Mouse (Mus musculus): ENCODE results near the gene Car10. TPM values are rescaled to one million over a fixed set of nuclear protein-coding genes. Genes with fewer than 3 reads are reported as not detected.

The Car10 gene
- polyA plus RNA-seq, 1 experiment = not detected

DNA sequence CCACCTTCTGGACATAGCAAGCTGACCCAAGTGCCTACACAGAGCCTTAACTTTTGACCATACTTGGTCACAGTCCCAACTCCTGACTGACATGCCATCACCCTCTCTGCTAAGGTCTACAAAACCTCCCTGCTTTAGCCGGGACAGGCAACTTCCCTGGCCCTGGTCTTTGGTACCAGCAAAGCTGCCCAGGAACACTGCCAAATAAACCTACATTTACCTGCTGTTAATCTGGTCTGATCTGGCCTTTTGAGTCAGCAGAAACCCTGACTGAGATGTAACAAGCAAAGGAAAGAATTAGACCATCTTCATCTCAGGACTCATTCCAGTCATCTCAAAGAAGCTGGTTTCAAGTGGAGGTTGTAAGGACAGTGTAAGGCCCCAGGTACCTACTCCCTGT is 212.2 kb downstream of the Car10 start:
- Histone ChIP-seq H3K4me1 (ENCODE audit: control insufficient read depth, insufficient read depth, low read length) (no peaks in the 10 kb centered on the region), H3K27ac (ENCODE audit: insufficient read depth, low read depth, low read length) (no peak overlapping the region), H3K4me3 (ENCODE audit: insufficient read depth, low read depth, low read length) (no peak overlapping the region), H3K27me3 (replicated peaks; ENCODE audit: control insufficient read depth, insufficient read depth, low read length) (no peaks in the 10 kb centered on the region), H3K36me3 (ENCODE audit: control insufficient read depth, insufficient read depth, low read length) (no peaks in the 10 kb centered on the region)
- 77% methylated on average over 1 of the region's 1 CpGs for WGBS
- no peak for DNase-seq
- TF ChIP-seq POLR2A (IDR thresholded peaks at IDR 0.05; ENCODE audit: low read depth, low read length) = no peak
- TF ChIP-seq CTCF (conservative IDR thresholded peaks at IDR 0.05; ENCODE audit: insufficient read depth, insufficient read length, low read depth, low read length) = no peak

DNA sequence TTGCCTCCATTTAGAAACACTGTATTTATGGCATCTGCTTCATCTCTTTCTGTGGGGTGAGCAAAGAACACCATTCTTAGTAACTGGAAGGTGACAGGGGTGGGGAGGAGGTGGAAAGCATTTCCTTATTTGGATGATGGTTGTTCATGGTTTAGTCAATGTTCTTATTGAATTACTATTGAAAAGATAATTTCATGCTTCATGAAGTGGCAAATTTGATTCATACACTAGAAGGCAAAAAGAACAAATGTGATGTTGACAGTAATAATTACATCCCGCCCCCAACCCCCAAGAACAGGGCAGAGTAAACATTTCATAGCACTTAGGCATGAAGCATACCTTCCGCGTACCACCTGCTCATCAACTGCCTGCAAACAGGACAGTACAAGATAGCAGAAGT is 239.9 kb downstream of the Car10 start:
- 83% methylated on average over 3 of the region's 3 CpGs for WGBS
- no peaks in the 10 kb centered on the region for H3K27me3 ChIP-seq (replicated peaks; ENCODE audit: control insufficient read depth, insufficient read depth, low read length)
- H3K4me1 ChIP-seq (ENCODE audit: control insufficient read depth, insufficient read depth, low read length) = no peaks in the 10 kb centered on the region
- no peak for DNase-seq
- H3K36me3 ChIP-seq (ENCODE audit: control insufficient read depth, insufficient read depth, low read length) = no peaks in the 10 kb centered on the region
- H3K27ac ChIP-seq (ENCODE audit: insufficient read depth, low read depth, low read length) = no peak overlapping the region
- TF ChIP-seq CTCF (conservative IDR thresholded peaks at IDR 0.05; ENCODE audit: insufficient read depth, insufficient read length, low read depth, low read length) = no peak
- no peak for TF ChIP-seq POLR2A (IDR thresholded peaks at IDR 0.05; ENCODE audit: low read depth, low read length)
- H3K4me3 ChIP-seq (ENCODE audit: insufficient read depth, low read depth, low read length) = no peak overlapping the region

DNA sequence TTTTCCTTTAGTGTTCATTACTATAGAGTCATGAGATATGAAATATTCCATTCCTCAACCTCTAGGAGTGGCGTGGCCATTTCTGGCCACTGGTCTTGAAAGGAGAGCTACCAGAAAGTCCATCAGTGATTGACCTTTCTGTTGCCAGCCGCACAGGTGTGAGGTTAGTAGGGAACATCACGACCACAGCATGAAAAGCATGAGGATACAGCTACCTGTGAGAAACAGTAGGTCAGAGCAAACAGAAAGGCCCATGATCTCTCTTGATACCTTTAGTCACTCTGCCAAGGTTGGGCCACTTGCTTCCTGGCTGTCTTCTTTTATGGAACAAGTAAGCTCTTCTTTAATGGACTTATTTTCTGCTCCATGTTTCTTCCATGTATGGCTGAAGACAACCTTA is 246.1 kb downstream of the Car10 start:
- H3K4me3 ChIP-seq (ENCODE audit: insufficient read depth, low read depth, low read length) = no peak overlapping the region
- 82% methylated on average over 3 of the region's 3 CpGs for WGBS
- DNase-seq = no peak
- no peaks in the 10 kb centered on the region for H3K36me3 ChIP-seq (ENCODE audit: control insufficient read depth, insufficient read depth, low read length)
- H3K27me3 ChIP-seq (replicated peaks; ENCODE audit: control insufficient read depth, insufficient read depth, low read length) = no peaks in the 10 kb centered on the region
- TF ChIP-seq CTCF (conservative IDR thresholded peaks at IDR 0.05; ENCODE audit: insufficient read depth, insufficient read length, low read depth, low read length) = no peak
- TF ChIP-seq POLR2A (IDR thresholded peaks at IDR 0.05; ENCODE audit: low read depth, low read length) = no peak
- H3K4me1 ChIP-seq (ENCODE audit: control insufficient read depth, insufficient read depth, low read length) = no peaks in the 10 kb centered on the region
- no peak overlapping the region for H3K27ac ChIP-seq (ENCODE audit: insufficient read depth, low read depth, low read length)

DNA sequence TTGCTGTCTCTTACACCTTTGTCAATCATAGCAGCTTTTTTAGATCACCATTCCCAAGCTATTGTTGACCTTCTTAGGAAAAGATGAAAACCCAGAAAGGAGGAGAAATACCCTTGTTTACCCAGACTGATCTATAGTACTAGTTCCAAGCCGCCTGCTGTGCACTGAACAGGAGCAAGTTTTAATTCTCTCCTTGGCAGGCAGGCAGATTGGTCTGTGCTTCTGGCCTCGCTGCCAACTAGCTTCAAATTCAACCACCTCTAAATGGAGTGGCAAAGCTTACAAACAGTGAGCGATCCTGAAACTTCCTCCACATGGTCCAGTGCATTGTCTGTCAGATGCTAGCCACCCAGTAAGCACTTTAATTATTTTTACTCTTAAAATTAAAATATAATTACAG is 247.0 kb downstream of the Car10 start:
- no peak for DNase-seq
- Histone ChIP-seq H3K36me3 (ENCODE audit: control insufficient read depth, insufficient read depth, low read length) (no peaks in the 10 kb centered on the region), H3K4me1 (ENCODE audit: control insufficient read depth, insufficient read depth, low read length) (no peaks in the 10 kb centered on the region), H3K27me3 (replicated peaks; ENCODE audit: control insufficient read depth, insufficient read depth, low read length) (no peaks in the 10 kb centered on the region), H3K4me3 (ENCODE audit: insufficient read depth, low read depth, low read length) (no peak overlapping the region), H3K27ac (ENCODE audit: insufficient read depth, low read depth, low read length) (no peak overlapping the region)
- no peak for TF ChIP-seq POLR2A (IDR thresholded peaks at IDR 0.05; ENCODE audit: low read depth, low read length)
- no peak for TF ChIP-seq CTCF (conservative IDR thresholded peaks at IDR 0.05; ENCODE audit: insufficient read depth, insufficient read length, low read depth, low read length)
- WGBS = 64% methylated on average over 3 of the region's 3 CpGs

DNA sequence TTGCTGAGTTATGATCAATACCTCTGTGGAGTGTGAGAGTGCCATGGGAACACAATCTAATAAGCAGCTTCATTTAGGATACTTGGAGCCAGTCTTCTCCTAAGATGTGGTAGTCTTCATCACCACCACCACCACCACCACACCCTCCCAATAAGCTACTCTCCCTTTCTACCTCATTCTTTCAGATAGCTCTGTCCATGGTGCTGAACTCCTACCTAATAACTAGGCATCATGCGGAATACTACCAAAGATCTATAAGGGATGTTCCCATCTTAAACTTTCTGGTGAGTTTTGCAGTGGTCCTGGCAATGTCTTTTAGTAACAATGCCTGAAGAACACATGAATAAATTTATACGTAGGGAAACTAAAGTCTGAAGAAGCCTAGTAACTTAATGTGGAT is 263.7 kb downstream of the Car10 start:
- H3K4me1 ChIP-seq (ENCODE audit: control insufficient read depth, insufficient read depth, low read length) = no peaks in the 10 kb centered on the region
- TF ChIP-seq CTCF (conservative IDR thresholded peaks at IDR 0.05; ENCODE audit: insufficient read depth, insufficient read length, low read depth, low read length) (no peak), POLR2A (IDR thresholded peaks at IDR 0.05; ENCODE audit: low read depth, low read length) (no peak)
- no peaks in the 10 kb centered on the region for H3K27me3 ChIP-seq (replicated peaks; ENCODE audit: control insufficient read depth, insufficient read depth, low read length)
- no peak overlapping the region for H3K4me3 ChIP-seq (ENCODE audit: insufficient read depth, low read depth, low read length)
- no peaks in the 10 kb centered on the region for H3K36me3 ChIP-seq (ENCODE audit: control insufficient read depth, insufficient read depth, low read length)
- DNase-seq = no peak
- 72% methylated on average over 2 of the region's 2 CpGs for WGBS
- H3K27ac ChIP-seq (ENCODE audit: insufficient read depth, low read depth, low read length) = no peak overlapping the region

DNA sequence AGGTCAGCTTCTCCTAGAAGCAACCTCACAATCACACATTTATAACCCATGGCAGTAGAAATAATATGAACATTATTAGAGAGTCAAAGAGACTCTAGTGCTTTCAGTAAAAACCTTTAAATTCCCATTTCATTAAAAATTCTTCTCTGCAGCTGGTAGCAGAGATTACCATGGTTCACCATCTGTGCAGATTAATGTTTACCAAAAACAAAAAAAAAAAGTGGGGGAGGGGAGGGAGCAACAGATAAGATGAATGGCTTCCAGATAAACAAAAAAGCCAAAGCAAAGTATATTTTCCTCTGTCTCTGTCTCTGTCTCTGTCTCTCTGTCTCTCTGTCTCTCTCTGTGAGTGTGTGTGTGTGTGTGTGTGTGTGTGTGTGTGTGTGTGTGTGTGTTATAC is 266.3 kb downstream of the Car10 start:
- no peak overlapping the region for H3K27ac ChIP-seq (ENCODE audit: insufficient read depth, low read depth, low read length)
- no peaks in the 10 kb centered on the region for H3K4me1 ChIP-seq (ENCODE audit: control insufficient read depth, insufficient read depth, low read length)
- H3K27me3 ChIP-seq (replicated peaks; ENCODE audit: control insufficient read depth, insufficient read depth, low read length) = no peaks in the 10 kb centered on the region
- no peaks in the 10 kb centered on the region for H3K36me3 ChIP-seq (ENCODE audit: control insufficient read depth, insufficient read depth, low read length)
- DNase-seq = no peak
- no peak overlapping the region for H3K4me3 ChIP-seq (ENCODE audit: insufficient read depth, low read depth, low read length)
- TF ChIP-seq CTCF (conservative IDR thresholded peaks at IDR 0.05; ENCODE audit: insufficient read depth, insufficient read length, low read depth, low read length) (no peak), POLR2A (IDR thresholded peaks at IDR 0.05; ENCODE audit: low read depth, low read length) (no peak)

DNA sequence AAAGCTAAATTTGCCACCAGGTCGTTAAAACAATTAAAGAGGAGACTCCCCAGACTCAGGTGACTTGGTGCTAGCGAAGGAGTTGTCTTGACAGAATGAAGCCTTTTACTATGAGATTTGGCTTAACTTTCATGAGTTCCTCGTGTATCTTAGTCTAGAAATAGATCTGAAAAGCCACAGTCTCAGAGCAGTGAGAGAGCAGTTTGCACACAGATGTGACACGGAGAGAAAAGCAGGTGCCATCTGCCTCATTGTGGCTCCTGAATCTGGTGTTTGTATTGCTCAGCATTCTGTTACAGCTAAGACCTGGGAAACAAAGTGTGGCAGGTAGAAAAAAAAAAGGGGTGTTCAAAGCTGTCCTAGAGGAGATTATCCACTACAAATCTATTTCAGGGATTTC is 269.4 kb downstream of the Car10 start:
- no peaks in the 10 kb centered on the region for H3K4me1 ChIP-seq (ENCODE audit: control insufficient read depth, insufficient read depth, low read length)
- no peak overlapping the region for H3K4me3 ChIP-seq (ENCODE audit: insufficient read depth, low read depth, low read length)
- H3K27ac ChIP-seq (ENCODE audit: insufficient read depth, low read depth, low read length) = no peak overlapping the region
- H3K27me3 ChIP-seq (replicated peaks; ENCODE audit: control insufficient read depth, insufficient read depth, low read length) = no peaks in the 10 kb centered on the region
- TF ChIP-seq CTCF (conservative IDR thresholded peaks at IDR 0.05; ENCODE audit: insufficient read depth, insufficient read length, low read depth, low read length) = no peak
- no peak for TF ChIP-seq POLR2A (IDR thresholded peaks at IDR 0.05; ENCODE audit: low read depth, low read length)
- DNase-seq = no peak
- H3K36me3 ChIP-seq (ENCODE audit: control insufficient read depth, insufficient read depth, low read length) = no peaks in the 10 kb centered on the region
- WGBS = 34% methylated on average over 4 of the region's 4 CpGs

DNA sequence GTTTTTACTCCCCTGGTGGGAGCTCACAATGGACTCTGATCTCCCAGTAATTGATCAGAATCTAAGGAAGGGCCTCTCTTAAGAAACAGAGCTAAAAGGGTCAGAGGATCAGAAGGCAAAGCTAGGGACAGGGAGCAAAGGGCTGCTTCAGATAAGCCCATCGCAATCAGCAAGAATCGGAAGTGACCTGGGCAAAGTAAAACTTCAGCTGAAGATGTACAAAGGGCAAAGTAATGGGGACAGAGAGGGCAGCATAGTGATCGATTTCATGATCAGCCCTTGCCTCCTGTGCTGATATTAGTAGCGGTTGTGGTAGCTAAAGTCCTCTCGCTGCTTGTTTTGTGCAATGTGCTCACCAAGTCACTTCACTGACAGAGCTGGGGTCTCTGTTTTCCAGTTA is 269.9 kb downstream of the Car10 start:
- H3K27ac ChIP-seq (ENCODE audit: insufficient read depth, low read depth, low read length) = no peak overlapping the region
- no peak overlapping the region for H3K4me3 ChIP-seq (ENCODE audit: insufficient read depth, low read depth, low read length)
- no peak for DNase-seq
- no peaks in the 10 kb centered on the region for H3K4me1 ChIP-seq (ENCODE audit: control insufficient read depth, insufficient read depth, low read length)
- TF ChIP-seq POLR2A (IDR thresholded peaks at IDR 0.05; ENCODE audit: low read depth, low read length) = no peak
- TF ChIP-seq CTCF (conservative IDR thresholded peaks at IDR 0.05; ENCODE audit: insufficient read depth, insufficient read length, low read depth, low read length) = no peak
- 85% methylated on average over 5 of the region's 5 CpGs for WGBS
- no peaks in the 10 kb centered on the region for H3K36me3 ChIP-seq (ENCODE audit: control insufficient read depth, insufficient read depth, low read length)
- no peaks in the 10 kb centered on the region for H3K27me3 ChIP-seq (replicated peaks; ENCODE audit: control insufficient read depth, insufficient read depth, low read length)
